Mouse (Mus musculus): ENCODE results near the gene Zxdc. TPM values are rescaled to one million over a fixed set of nuclear protein-coding genes. Genes with fewer than 3 reads are reported as not detected.

Zxdc gene
- total RNA-seq, 1 experiment from 2014 or later = 20.0 TPM

DNA sequence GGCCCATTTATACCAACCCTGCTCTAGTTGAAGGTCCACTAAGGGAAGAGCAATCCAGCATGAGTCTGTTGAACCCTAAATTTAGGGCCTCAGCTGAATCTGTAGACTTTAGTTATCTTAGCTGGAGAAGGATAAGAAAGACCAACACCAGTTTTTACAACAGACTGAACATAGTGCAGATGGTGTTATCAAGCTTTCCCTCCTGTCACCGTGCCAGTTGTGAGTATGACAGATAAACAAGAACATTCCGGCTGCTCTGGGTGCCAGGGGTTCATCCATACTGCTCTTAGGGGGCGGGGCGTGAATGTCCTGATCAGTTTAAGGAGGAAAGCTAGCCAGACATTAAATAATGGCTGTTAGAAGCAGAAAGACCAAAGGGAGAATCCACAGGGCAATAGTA is 5.4 kb downstream of the Zxdc start:
- DNase-seq = no peak

DNA sequence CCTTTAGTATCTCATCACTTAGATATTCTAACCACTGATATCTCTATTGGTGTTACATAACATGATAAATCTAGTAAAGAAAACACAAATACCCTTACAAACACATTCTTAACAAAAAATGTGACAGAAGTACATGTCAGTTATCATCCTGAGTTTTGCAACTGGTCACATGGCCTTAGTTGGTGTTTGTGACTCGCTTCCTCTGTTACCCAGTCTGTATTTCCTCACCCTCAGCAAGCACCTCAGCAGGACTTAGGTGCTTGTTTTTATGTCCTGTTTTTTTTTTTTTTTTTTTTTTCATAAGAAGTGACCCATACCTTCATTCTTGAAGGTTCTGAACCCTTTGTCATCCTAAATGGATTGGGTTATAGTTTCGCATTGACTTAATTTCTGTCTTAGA is 8.4 kb downstream of the Zxdc start:
- DNase-seq = no peak

DNA sequence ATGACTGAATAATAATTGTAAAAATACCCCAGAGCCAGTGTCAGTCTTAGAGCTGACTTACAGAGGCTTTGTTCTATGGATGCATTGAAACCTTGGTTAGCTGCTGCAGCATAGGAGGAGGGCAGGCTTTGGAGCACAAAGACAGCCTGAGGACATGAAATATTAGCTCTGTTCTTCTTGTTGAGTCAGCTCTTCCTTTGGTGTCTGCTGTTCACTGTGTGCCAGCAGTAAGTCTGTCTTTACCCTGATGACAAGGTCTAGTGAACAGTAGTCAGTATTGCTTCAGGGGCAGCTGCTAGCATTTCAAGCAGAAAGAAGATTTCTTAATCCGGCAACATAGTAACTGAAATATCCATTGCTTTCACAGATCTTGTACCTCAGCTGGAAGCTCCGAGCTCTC is 12.2 kb downstream of the Zxdc start:
- DNase-seq = no peak

DNA sequence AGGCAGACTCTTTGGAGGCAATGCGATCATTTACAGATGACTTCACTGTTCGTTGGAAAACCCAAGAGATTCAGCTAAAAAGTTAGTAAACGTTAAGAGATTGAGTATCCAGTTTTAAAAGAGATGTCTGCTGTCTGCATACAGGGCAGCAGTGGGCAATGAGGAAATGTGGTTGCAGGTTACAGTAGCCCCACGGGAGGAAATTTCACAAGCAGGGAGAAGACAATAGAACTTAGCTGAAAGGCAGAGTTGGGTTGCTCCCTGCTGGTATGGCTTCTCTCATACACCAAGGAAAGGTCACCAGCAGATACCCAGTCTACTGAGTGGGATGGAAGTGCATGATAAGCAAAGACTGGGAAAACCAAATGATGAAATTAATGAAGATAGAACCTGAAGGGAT is 21.3 kb downstream of the Zxdc start:
- DNase-seq = no peak

DNA sequence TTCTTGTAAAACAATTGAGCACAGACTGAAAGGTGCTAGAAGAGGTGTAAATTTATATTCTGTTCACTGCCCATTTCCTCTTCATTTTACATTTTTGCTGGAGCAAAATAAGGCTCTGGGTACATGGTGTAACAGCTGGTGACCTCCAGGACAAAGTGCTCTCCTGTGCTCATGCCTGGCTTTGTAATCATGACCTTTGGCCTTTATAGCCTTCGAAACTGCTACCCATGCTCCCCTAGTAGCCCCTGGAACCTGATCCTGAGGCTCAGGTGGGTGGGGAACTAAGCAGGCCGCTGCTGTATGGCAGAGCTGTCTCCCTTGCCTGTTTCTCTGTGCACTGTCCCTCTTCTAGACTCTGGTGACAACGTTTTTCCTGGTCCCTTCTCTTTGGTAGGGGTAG is 24.7 kb downstream of the Zxdc start:
- DNase-seq = no peak

GRCm38 (mm10) chr6:90395751-90396150 is 26.5 kb downstream of the Zxdc start:
- no peak for DNase-seq

GRCm38 (mm10) chr6:90397291-90397690 is 28.0 kb downstream of the Zxdc start:
- DNase-seq = no peak

GRCm38 (mm10) chr6:90408632-90409031 is 39.3 kb downstream of the Zxdc start:
- peak; percentile 22 for DNase-seq

- DNase-seq = no peak
Observed at GRCm38 (mm10) chr6:90410972-90411371, 41.7 kb downstream of the Zxdc start.

GRCm38 (mm10) chr6:90411926-90412325 is 42.6 kb downstream of the Zxdc start:
- peak; percentile 71 for DNase-seq

- peak; percentile 90 for DNase-seq
Observed at GRCm38 (mm10) chr6:90422565-90422964, 53.3 kb downstream of the Zxdc start.

GRCm38 (mm10) chr6:90425361-90425760 is 56.1 kb downstream of the Zxdc start:
- DNase-seq = no peak

- no peak for DNase-seq
Observed at GRCm38 (mm10) chr6:90426003-90426402, 56.7 kb downstream of the Zxdc start.

DNA sequence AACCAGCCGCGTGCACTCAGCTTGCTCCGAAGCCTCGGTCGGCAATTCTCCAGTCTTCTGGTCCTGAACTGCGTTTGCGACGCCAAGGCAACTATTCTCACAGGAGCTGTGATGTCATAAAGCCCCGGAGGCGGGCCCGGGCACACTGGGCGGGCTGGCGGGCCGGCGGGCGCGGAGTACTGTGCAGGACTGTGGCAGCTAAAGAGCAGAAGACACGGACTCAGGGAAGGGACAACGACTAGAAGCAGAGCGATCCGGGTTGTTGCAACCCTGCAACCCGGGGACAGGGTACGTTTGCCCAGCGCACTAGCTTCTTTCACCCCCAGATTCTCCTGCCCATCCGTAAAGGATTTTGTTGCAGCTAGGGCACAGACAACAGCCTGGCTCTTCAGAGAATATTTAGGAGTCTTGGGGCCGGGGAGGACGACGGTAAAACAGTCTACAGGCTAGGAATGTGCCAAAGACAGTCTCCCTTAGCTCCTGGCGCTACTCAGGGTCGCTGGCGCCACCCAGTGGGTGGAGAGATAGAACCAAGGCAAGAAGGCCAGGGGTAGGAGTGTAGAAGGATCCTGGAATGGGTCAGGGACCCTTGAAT is 59.2 kb downstream of the Zxdc start, which contains the start of gene Cfap100:
Cfap100 (minus strand) TSS at position 418 of the 595 bp plus-strand sequence.
- peak; percentile 90 for DNase-seq

- DNase-seq = no peak
Observed at GRCm38 (mm10) chr6:90429911-90430310, 60.6 kb downstream of the Zxdc start.

GRCm38 (mm10) chr6:90431487-90431886 is 62.2 kb downstream of the Zxdc start:
- DNase-seq = no peak

GRCm38 (mm10) chr6:90434687-90435086 is 65.4 kb downstream of the Zxdc start:
- DNase-seq = no peak

GRCm38 (mm10) chr6:90435195-90435618 is 65.9 kb downstream of the Zxdc start:
- peak; percentile 91 for DNase-seq

GRCm38 (mm10) chr6:90436192-90436907 is 67.1 kb downstream of the Zxdc start:
- no peak for DNase-seq

DNA sequence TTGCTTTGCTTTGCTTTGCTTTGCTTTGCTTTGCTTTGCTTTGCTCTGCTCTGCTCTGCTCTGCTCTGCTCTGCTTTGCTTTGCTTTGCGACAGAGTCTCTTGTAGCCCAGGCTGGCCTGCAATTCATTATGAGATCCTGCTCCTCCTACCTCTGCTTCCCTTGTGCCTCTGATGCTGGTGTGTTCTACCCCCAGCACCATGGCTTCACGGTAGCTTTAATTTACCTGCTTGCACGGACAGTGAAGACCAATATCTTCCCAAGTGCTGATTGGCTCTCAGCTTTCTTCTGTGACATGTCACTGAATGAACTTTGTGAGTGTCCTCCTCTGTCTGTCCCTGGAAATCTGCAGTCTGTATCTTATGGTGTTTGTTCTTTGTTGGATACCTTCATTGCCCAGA is 67.7 kb downstream of the Zxdc start:
- no peak for DNase-seq

DNA sequence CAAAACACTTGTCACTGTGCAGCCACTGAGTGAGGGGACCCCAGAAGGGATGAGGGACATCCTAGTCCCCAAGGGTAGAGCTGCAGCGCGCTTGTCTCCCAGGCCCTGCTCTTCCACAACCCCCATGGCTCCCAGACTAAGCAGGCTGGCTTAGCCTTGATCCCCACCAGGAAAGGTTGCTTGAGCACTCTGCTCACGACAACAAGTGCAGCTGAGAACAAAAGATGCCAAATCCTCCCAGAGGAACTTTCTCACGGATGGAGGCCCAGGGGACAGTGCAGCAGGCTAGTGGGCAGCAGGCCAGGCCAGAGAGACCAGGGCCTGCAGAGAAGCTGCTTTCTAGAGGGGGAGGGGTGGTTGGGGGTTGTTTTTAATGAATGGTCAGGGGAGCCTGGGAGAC is 77.6 kb downstream of the Zxdc start:
- DNase-seq = peak; percentile 25

- DNase-seq = peak; percentile 91
Observed at GRCm38 (mm10) chr6:90450179-90450578, 80.9 kb downstream of the Zxdc start.

- DNase-seq = peak; percentile 82
Observed at GRCm38 (mm10) chr6:90450697-90451096, 81.4 kb downstream of the Zxdc start.

DNA sequence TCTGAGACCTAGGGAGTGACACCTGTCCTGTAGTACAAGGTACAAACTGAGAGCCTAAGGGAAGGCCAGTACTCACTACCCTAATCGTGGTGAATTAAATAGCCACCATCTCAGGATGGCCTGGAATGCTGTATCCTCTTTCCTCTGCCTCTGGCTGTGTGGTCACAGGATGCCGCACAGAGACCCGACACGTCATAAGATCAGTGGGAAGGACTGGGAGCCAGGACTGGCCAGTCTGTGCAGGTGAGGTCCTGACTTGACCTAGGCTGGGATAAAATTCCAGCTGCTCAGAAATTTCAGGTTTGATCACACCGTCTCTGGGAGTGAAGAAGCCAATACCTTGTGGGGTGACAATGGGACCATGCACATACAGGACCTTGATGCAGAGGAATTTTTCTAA is 82.2 kb downstream of the Zxdc start:
- no peak for DNase-seq

Data from adrenal gland, postnatal 14 days (tissue).